Mouse (Mus musculus) R1 (cell line): ENCODE data around the gene Arid1b.
A peak's percentile ranks its signal among the peaks of the same experiment; 100 is the strongest.

Experiments
- DNase-seq: peaks from one replicate; pipeline ENCODE4 v3.0.0-alpha.2; 2018; ENCODE audit warnings: low read depth, low spot score

The Arid1b gene

GRCm38 (mm10) chr17:5246688-5247087, 252.6 kb downstream of the Arid1b start:
- DNase-seq = no peak

DNA sequence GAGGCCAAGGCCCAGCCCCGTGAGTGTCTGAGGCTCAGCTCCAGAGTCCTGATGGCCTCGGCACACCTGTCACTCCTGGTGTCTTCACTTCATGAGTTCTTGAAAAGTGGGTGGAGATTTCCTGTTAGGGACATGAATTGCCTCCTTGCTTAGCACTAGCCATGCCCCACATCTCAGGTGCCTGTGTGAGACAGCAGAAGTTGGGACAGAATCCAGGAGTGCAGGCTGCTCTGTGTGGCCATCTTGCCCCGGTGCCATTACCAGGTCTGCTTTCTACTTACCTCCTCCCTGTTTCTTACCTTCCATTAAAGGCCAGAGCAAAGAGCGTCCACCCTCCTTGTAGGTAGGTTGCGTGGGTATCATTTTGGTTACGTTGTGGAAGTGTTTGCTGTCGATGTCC, 253.1 kb downstream of the Arid1b start:
- DNase-seq = no peak

- no peak for DNase-seq
These were observed 253.6 kb downstream of the Arid1b start for GRCm38 (mm10) chr17:5247737-5248136.

GRCm38 (mm10) chr17:5248957-5249656, 255.0 kb downstream of the Arid1b start:
- no peak for DNase-seq

DNA sequence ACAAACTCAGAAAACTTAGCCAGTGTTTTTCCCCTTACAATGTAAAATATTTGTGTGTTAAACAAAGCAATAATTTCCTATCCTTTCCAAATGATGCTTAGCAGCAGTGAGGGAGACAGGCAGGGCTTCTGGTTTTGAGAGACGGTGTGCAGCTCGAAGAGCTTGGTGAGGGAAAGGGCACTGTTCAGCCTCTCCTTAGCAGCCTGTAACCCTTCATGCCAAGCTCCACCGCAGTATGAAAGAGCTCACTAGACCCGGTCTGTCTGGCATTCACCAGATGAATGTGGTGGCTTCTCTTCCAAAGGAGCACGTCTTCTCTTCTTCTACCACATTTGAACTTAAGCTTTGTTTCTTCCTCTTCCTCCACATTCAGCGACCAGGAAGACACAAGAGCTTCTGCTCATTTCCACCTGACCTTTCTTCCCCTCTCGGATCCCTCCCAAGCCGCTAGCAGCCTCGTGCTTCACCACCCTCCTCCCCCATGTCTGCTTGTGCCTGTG, 255.6 kb downstream of the Arid1b start:
- no peak for DNase-seq

- DNase-seq = peak; percentile 66
These were observed 258.3 kb downstream of the Arid1b start for GRCm38 (mm10) chr17:5252436-5252835.

DNA sequence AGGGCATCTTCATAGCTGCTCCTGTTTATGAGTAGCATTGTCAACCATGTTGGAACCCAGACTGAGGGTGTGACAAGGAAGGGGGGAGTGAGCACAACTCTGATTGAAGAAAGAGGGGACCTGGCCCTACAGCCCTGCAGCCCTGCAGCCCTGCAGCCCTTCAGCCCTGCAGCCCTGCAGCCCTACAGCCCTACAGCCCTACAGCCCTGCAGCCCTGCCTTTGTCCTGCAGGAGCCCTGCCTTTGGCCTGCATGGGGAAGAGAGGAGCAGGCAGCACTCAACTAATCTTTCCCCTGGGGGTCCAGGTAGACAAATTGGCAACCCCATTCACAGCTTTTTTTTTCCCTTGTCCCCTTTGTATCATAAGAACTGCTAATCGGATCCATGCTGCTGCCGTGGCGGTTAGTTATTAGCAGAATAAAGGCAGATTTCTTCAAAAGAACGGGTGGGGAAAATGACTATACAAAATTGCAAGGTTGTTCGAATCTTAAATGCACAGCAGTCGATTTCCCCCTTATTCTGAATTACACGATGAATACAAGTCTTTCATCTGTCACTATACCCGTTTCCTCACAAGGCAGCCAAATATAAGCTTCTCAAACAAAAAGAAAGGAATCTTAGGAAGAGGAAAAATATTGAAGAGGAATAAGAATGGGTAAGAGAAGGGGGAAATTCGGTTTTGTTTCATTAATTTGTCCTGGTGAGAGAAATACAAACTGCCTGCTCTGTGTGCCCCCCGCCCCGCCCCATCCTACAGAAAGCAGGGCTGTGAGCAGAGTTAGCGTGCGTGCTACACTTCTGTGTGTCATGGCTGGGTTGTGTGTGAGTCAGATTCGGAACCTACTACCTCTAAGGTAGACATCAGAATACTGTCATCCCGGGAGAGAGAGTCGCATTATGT, 260.8 kb downstream of the Arid1b start:
- no peak for DNase-seq

DNA sequence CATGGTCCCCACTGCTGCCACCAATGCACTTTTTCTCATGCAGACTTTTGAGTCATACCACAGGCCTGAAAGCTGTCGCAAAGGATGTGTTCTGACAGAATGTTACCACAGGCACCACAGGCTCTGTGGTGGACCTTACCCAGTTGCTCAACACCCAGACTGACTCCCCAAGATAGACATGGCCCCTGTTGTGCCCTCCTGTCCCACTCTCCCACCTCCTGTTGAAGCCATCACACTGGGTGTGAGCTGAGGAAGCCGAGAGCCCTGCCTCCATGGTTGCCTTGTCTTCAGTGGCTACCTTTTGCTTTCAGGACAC, 261.4 kb downstream of the Arid1b start:
- DNase-seq = no peak

- DNase-seq = no peak
These were observed 264.8 kb downstream of the Arid1b start for GRCm38 (mm10) chr17:5258978-5259377.

- no peak for DNase-seq
These were observed 267.1 kb downstream of the Arid1b start for GRCm38 (mm10) chr17:5261131-5261651.

GRCm38 (mm10) chr17:5261874-5262605, 267.9 kb downstream of the Arid1b start:
- DNase-seq = no peak

DNA sequence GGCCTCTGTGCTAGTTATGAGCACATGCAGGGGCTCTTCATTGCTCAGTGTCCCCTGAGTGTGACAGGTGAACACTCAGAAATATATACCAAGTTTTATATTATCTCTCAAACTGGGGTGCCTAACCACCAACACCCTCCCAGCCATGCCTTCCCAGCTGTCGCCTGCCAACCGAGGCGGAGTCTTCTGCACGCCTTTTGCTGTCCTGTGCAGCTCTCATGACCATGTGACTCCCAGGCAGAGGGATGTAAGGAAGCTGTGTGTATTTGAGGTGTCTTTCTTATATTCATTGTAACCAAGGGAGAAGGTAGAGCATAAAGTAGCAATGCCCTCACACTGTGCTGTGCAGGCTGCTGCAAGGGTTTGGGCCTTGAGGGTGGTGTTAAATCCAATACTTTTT, 268.7 kb downstream of the Arid1b start:
- no peak for DNase-seq

DNA sequence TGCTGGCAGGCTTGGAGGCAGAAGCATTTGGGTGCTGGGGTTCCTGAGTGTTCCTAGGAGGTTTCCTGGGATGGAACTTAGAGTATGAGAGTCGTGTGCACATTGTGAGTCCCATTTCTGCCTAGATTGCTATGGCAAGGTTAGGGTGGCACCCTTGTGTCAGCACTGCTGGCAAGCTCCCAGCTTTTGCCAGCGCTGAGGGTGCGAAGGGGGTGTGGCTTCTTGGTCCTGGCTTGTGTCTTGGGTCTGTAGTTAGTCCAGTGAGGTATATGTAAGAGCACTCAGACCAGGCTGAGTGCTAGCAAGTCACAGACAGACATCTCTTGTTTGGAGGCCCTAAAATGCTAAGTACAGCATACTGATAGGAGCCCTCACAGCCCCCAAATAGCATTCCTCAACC, 270.7 kb downstream of the Arid1b start:
- DNase-seq = no peak

DNA sequence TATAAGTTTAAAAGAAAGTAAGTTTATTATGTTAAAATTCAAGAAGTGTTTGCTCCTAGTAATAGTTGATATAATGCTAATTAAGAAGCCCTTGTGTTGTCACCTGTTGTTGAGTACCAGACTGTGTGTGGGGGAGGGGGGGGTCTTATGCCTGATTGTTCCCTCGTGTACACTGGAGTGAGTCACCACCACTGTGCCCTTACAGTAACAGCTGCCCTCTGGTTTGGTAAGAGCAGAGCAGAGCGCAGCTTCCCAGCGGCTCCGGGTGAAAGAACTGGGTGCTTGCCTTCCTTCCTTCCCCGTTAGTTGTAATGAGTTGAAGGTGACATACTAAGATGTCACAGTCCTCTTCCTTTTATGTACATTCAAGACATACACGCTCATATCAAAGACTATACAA, 271.5 kb downstream of the Arid1b start:
- no peak for DNase-seq

DNA sequence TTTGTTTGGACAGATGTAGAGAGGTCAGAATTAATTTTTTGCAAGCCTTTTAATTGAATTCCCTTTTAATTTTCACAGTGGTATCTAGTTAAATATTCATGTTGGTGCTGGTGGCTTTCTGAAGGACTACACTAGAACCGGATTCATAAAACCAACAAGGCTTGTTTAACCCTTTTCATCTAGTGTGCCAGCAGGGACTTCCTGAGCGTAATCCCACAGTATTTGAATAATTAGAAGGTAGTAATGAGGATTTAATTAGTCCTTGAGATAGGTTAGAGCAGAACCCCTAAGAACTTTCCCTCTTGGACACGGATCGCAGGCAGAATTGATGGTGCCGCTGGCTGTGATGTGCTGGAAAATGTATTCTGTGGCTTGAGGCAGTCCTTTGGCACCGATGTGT, 273.6 kb downstream of the Arid1b start:
- no peak for DNase-seq

DNA sequence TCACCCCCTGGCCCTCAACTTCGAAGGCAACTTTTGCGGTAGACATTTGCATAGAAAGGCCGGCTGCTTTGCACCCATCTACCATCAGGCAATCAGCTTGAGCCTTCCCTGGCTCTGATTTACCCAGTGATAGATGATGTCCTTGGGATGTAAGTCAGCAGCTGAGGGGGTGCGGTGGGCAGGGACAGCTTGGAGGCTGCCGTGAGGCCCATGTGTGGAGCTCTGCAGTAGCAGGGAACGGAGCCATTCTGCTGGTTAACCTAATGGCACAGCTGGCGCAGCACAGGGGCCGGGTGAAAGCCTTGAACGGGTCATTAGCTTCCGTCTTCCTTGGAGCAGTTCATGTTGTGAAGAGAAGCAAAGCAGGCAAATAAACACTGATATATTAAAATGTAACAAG, 275.2 kb downstream of the Arid1b start:
- no peak for DNase-seq

GRCm38 (mm10) chr17:5269774-5270173, 275.6 kb downstream of the Arid1b start:
- no peak for DNase-seq

DNA sequence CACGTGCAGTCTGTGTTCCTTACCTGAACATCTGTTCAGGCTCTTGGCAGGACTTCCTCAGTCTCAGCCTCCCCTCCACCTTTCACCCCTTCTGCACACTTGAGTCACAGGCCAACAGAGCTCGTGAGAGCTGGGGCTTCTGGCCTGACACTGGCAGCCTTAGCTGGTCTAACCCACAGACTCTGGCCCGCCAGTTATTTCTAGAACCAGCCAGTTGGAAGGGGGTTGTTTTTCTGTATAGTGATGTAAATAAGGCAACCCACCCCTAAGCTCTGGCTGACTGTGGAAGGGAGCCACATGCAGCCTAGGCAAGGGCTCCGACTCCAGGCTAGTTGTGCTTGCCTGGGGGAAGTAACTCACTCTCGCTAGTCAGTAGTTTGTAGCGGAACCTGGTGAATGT, 276.7 kb downstream of the Arid1b start:
- peak; percentile 87 for DNase-seq

GRCm38 (mm10) chr17:5273118-5273517, 279.0 kb downstream of the Arid1b start:
- no peak for DNase-seq

DNA sequence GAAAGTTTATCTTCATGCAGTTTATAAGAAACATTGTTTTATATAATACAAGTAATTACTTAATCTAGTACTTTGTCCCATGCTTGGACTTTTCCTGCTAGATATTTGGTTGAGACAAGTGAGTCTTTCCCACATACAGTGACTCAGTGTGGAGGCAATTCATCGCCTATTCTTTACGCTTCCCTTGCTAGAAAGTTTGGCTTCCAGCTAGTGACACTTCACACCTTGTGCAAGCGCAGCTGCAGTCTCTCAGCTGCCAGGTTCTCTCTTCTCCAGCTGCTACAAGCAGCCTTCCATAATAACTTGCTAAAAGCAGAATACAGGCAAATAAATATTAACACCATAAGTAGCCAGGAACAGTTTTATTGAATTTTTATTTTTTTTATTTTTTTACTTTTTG, 279.6 kb downstream of the Arid1b start:
- DNase-seq = no peak

- DNase-seq = no peak
These were observed 280.3 kb downstream of the Arid1b start for GRCm38 (mm10) chr17:5274429-5274828.

- no peak for DNase-seq
These were observed 281.6 kb downstream of the Arid1b start for GRCm38 (mm10) chr17:5275749-5276148.
